Mouse (Mus musculus) olfactory bulb, adult 2 months (tissue): ENCODE measurements at regions not wholly inside any gene's neighbourhood (a gene's known extent, or its start where the extent isn't known, plus 50 kb on each side); places are given as distances from the start of the nearest gene placed in this dataset.

Experiments used
- CTCF ChIP-seq: fragments of 200-500 bp; IDR thresholded peaks from 2 replicates; pipeline ENCODE4 v1.5.1; 2012; ENCODE audit warnings: low read depth, mild to moderate bottlenecking, low read length, moderate library complexity; ENCODE audit not compliant: insufficient read depth
- POLR2A ChIP-seq: fragments of 200-500 bp; IDR thresholded peaks from 2 replicates; pipeline ENCODE4 v1.6.1; 2012; ENCODE audit warnings: mild to moderate bottlenecking, low read depth, low read length, moderate library complexity; ENCODE audit not compliant: insufficient read depth

DNA sequence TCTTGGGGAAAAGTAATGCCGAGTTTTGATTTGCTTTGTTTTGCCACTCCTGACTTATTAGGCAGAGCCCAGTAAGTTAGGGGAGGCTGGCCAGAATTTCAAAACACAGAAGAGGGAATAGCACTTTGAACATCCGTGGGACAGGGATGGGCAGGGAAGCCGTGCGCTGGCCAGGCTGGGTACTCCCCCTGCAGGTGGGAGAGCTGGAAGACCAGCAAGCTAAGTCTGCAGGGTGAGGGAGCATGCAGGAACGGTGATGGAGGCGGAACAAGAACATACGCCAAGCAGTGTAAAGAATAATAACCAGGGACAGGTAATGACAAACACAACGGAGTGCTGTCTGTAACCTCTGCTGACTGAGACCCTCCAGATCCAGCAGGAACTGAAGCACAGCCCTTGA is 55.5 kb upstream of the Vps8 start:
- no peak for TF ChIP-seq CTCF
- TF ChIP-seq POLR2A: no peak
